Mouse (Mus musculus): ENCODE measurements around the gene Dnajb2. TPM values are rescaled to one million over a fixed set of nuclear protein-coding genes. Genes with fewer than 3 reads are reported as not detected.
A peak's percentile ranks its signal among the peaks of the same experiment; 100 is the strongest.

Gene Dnajb2
- total RNA-seq, 2 experiments from 2014 or later: 66.4 to 74.6 TPM

DNA sequence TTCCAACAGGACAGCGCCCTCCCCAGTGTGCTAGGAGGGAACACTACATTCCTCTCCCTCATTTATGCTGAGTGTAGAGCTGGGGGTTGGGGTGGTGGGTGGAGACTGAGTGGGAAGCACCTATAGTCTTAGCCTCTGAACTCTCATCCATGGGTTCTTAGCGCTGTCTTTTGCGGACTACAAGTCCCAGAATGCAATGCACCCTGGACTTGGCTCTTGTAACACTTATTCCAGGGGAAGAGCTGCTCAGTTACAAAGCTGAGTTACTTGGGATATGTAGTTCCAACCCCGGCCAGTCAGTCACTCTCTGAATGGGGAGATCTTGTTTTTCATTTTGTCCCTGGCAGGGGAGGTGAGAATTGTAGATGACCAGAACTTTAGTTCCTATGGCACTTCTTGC, 8.6 kb downstream of the Dnajb2 start:
- intact Hi-C loops (cut with DNase I): no loop called here
- peak in 1 of 2 experiments; percentile 66 for DNase-seq

DNA sequence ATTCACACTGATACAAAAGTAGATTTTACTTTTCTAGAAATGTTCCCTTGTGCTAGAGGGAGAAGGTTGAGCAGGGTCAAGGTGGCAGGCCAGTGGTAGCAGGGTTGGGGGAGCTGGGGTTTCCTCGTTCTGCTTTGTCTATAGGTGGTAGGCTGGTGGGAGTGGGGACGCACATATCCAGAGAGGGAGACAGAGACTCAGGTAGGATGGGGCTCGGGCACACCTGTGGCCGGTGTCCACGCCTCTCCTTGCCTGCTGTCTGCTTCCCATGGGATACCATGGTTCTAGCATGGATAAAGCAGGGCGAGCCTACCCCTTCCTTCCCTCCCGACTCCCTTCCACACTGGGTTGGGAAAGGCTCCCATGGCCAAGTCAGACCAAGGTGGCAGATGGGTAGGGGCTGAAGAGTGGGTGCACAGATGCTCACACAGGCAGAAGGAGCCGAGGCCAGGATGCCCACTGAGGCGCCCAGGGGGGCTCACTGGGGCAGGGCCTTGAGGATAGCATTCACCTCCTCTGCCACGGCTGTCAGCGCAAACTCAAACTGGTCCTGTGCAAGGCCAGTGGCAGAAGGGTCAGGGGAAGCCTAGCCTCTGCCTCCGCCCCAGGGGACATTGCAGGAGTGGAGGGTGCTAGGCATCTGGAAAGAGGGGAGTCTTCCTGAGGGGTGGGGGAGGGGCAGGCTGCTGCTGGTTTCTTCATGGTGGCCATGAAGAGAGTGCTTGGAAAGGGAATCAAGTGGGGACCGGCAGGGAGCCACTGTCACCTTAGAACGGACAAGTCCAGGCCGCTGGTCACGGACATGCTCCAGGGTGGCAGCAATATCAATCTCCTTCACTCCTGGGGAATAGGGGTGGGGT, 11.1 kb downstream of the Dnajb2 start:
- DNase-seq: no peak
- intact Hi-C loops (cut with DNase I): no loop called here

DNA sequence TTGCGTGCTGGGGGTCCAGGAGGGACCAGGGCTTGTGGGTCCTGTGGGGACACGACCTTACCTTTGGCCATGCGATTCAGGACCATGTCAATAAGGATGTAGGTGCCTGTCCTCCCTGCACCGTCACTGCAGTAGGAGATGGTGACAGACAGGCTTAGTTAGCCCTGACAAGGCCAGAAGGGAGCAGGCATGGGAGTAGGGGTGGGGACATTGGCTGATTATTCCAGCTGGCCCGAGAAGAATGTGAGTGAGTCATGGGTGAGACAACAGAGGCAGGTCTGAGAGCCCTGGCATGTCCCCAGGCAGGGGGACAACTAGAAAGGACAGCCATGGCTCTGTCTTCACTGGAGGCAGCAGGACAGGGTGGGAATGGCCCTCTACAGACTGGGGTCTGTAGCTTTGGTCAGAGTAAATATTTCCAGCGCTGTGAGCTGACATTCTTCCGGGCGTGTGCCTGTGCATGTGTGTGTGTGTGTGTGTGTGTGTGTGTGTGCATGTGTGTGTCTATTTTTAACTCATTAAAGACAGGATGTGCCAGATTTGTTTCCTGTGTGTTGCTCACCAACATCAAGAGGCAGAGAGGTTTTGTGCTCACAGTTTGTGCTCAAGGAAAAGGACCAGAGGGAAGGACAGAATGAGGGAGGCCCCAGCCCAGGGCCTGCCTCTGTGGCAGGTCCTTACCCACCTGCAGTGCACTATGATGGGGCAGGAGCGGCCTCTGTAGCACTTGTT, 12.0 kb downstream of the Dnajb2 start:
- intact Hi-C loops (cut with DNase I): no loop called here
- DNase-seq: peak; percentile 63 to 78

DNA sequence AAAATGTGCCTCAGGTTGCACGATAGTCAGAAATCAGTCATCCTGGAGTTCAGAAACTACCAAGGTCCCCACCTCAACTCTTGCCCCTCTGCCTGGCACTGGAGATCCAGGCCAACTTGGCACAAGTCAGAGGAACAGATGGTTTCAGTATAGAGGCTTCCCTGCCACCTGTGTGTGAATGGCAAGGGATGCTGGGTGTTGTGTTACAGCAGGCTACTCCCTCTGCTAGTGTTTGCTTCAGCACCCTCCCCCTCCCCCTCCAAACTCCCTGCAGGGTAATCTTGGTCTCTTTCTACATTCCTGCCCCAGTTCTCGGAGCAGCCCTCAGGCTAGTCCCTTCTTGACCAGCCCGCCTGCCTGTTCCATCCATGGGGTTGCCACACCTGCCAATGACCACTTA, 14.3 kb downstream of the Dnajb2 start:
- DNase-seq: no peak
- intact Hi-C loops (cut with DNase I): loop anchor here (5.0 to 10.0 kb wide), 3 partner anchors 62 to 306 kb away; partner anchors contain the start of gene Abcb6

DNA sequence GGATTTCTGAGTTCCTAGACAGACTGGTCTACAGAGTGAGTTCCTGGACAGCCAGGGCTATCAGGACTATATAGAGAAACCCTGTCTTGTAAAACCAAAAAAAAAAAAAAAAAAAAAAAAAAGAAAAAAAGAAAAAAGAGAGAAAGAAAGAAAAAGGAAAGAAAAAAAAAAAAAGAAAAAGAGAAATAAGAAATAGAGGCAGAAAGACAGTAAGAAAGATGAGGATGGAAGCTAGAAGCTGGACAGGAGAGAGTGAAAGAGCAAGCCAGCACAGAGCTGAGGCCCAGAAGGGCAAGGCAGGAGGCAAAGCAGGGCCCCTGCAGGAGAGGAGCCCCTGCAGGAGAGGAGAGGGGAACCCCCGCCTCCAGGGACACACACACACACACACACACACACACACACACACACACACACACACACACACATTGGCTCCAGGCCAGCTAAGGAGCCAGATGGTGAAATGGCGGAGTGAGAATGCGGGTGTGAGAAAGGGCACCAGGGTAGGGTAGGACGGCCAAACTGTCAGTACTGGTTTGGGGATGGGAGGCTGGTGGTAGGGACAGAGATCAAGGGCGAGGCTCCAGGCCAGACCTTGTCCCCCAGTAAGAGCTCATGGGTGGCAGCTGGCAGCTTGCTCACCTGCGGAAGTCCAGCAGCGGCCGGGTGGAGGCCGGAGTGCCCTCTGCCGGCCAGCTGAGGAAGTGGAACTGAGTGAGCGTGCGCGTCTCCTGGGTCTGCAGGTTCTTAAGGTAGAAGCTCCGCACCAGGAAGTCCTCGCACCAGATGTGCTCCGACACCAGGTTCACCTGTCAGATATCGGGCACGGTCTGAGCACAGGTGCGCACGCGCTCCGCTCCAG, 15.1 kb downstream of the Dnajb2 start:
- intact Hi-C loops (cut with DNase I): loop anchor here (5.0 to 10.0 kb wide), 3 partner anchors 61 to 307 kb away; partner anchors contain the start of gene Abcb6
- DNase-seq: peak; percentile 82 to 88

DNA sequence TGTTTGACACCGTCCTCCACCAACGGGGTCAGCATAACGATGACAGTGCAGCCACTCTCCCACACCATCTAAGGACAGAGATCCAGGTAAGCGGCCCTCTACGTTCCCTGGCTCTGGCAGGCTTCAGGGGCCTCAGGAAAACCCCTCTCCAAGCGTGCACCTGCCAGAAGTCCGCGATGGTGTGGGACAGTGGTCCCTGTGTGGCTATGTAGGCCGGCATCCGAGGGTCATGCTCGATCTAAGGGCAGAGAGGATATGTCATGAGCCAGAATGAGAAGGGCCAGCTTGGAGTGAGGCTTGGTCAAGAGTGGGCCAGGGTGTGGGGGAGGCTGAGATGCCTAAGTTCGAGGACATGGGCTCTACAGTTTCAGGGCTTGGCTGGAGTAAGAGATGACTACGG, 16.1 kb downstream of the Dnajb2 start:
- intact Hi-C loops (cut with DNase I): loop anchor here (2.0 to 10.0 kb wide), 4 partner anchors 18 to 308 kb away; partner anchors contain the start of gene Abcb6
- no peak for DNase-seq

DNA sequence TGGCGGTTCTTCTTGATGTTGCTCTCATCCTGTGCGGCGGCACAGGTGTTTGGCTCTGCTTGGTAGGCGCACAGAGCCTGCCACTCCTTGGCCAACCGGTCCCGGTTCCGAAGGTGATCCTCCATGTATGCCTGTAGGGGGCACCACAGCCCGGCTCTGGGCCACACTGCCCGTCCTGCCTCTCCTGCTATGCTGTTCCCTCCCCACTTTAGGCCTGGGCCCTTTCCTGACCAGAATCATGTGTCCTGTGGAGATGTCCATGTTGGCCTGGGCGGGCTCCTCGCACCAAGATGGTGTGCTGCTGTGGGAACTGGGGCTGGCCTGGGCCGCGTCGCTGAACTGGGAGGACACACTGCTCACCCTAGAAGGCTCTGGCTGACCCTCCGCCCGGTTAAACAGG, 16.8 kb downstream of the Dnajb2 start:
- intact Hi-C loops (cut with DNase I): loop anchor here (2.0 to 10.0 kb wide), 4 partner anchors 18 to 308 kb away; partner anchors contain the start of gene Abcb6
- DNase-seq: no peak

DNA sequence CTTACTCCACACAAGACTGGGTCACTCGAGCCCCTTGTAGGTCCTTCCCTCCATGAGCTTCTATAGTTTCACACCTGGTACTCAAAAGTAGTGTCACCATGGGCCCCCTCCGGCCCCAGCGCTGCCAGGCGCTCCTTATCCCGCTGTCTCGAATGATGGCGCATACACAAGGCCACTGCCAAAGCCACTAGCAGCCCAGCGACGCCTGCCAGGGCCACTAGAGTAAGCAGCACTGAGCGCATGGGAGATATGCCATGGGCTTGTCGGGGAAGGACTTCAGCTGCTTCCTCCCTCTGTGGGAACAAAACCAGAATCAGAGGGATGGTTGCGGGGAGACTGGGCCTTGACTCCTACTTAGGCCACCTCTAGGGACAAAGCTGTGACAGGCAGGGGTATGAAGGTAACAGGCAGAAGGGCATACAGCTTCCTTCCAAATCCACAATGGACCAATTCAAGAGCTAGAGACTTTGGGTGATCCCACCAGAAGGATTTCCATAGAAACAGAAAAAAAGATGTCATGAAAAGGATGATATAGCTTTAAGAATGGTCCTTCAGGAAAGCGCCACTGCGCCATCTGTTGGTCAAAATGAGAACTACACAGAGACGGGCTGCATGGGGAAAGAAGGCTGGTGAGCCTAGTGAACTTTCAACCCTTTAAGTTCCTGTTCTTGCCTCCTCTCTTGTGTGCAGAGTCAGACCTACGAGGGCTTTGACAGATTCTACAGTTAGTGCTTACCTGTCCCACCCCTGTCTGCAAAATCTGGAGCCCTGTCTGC, 17.8 kb downstream of the Dnajb2 start:
- intact Hi-C loops (cut with DNase I): loop anchor here (2.0 to 10.0 kb wide), 5 partner anchors 19 to 309 kb away; partner anchors contain the start of gene Abcb6
- DNase-seq: peak; percentile 79 to 92

DNA sequence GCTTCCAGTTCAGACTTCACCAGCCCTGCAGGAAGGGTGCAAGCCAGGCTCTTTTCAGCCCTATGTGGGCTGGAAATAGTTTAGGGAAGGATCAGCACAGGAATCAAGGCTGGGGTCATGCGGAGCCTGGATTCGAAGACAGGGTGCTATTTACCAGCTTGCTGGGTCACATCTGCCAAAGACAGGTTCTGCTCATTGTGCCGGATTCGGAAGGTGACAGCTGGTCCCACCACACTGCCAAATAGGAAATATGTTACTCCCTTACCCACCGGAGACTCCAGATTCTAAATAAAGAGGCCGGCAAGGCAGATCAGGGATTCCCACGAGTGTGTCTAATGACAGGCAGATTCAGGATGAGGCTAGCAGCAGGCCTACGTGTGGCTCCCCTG, 18.4 kb downstream of the Dnajb2 start:
- no peak for DNase-seq
- intact Hi-C loops (cut with DNase I): loop anchor here (2.0 to 10.0 kb wide), 4 partner anchors 36 to 310 kb away; partner anchors contain the start of gene Abcb6

DNA sequence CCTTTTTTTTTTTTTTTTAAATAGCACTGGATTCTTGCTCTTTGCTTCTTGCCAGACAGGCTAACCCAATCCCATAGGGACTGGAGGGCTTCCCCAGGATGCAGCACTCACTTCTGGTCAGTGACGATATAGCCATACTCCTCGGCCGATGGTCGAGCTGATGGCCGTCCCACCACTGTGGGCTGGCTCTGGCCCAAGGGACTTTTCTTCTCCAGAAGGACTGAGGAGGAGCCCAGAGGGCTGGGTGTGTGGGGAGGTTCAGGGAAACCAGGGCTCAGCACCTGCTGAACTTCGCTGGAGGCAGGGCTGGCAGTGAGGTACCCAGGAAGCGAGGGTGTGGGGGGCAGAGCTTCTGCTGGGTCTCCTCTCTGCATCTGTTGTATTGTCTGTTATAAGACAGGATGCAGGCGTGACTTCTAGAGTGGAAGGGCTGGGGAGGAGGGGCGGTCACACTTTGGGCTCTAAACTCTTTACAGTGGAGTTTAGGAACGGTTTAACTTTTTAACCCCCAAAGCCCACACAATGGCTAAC, 19.4 kb downstream of the Dnajb2 start:
- DNase-seq: peak in 1 of 2 experiments; percentile 36
- intact Hi-C loops (cut with DNase I): loop anchor here (2.0 to 10.0 kb wide), 2 partner anchors 35 to 311 kb away; no protein-coding TSS in a partner anchor

DNA sequence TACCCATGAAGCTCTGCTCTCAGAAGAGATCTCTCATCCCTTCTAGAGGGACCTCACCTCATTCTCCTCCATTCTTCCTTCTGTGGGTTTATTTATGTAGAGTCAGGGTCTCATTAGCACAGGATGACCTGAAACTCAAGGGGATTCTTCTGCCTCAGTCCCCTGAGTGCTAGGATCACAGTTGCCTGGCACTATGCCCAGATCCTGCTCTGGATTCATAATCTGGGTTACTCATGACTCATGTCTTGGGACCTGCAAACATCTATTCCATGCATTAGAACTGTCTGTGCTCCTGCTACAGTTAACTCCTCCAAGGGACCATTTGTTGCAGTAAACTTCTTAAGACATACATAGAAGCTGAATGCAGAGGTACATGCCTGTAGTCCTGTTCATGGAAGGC, 25.1 kb downstream of the Dnajb2 start:
- intact Hi-C loops (cut with DNase I): no loop called here

DNA sequence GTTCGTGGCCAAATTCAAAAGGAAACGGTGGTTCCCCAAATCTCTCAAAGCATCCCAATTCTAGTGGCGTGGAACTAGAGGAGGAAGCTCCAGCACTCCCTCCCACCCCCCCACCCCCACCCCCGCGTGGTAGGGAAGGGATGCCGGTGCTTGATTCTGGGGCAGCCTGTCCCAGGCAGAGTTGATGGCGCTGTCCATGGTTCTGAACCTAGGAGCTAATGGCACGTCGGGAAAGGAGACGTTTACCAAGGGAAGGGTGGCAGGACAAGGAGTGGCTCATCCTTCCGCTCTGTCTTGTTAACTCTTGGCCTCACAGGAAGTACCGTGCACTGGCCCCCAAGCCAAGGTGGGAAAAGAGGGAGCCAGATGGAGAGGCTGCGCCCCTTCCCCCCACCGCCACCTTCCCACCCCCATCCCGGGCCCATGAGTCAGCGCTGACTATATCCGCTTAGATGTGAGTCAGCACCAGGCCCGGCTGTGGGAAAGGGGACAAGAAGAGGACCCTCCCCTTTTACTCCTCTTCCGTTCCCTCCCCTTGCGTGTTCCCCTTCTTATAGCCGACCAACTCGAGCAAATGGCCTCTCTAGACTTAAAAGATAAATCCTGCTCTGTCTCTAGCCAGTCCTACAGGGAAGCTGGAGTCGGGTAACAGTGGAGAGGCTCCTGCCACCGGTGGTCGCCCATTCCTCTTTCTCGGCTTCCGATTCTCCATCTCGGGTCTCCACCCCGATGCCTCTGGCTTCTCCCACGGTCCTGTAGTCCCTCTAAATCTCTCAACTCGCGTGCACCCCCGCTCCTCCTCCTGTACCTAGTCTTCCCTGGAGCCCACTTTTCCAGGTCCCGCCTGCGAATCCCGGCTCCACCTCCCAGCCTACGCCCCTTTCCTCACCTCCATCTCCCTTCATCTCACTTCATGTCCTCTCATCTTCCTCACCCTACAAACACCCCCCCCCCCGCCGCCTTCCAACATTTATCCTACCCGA, 27.1 kb downstream of the Dnajb2 start:
- intact Hi-C loops (cut with DNase I): no loop called here

More for the DNA sequence above, 25.1 kb downstream of the Dnajb2 start:
- no peak for DNase-seq

DNA sequence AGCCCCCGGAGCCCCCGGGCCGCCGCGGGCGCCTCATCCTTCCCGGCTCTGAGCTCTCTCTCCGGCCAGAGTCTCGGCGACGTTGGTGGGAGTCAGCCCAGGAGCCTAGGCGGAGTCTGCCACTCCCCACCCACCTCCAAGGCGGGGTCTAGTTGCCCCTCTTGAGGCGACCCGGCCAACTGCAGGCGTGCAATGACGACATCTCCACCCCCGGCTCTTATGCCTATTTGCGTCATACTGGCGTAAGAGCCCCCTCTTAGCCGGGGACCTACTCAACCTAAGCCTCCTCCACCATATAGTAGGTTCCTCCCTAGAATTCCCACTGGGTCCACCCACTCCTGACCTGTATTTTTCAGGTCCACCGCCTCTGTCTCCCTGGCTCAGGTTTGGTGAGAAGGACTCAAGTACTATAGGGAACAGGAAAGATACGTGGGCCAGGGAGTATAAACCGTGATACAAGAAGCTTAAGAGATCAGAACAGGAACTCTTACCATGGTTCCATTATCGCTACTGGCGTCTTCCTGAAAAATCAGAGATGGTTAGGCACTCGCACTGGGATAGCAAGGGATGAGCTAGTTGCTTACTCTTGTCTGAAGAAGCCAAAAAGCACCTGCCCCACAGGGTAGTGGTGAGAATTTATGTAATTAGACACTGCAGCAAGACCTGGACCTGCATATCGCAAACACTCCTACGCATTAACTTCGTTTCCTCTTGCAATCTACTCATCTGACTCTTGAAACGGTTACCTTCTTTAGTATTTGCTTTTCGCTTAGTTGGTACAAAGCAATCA, 28.1 kb downstream of the Dnajb2 start, which contains the start of gene Ptprn:
Ptprn (minus strand) TSS at position 412 of the 790 bp plus-strand sequence.
- intact Hi-C loops (cut with DNase I): no loop called here
- DNase-seq: no peak

More for the DNA sequence above, 27.1 kb downstream of the Dnajb2 start:
- peak; percentile 70 to 85 for DNase-seq

DNA sequence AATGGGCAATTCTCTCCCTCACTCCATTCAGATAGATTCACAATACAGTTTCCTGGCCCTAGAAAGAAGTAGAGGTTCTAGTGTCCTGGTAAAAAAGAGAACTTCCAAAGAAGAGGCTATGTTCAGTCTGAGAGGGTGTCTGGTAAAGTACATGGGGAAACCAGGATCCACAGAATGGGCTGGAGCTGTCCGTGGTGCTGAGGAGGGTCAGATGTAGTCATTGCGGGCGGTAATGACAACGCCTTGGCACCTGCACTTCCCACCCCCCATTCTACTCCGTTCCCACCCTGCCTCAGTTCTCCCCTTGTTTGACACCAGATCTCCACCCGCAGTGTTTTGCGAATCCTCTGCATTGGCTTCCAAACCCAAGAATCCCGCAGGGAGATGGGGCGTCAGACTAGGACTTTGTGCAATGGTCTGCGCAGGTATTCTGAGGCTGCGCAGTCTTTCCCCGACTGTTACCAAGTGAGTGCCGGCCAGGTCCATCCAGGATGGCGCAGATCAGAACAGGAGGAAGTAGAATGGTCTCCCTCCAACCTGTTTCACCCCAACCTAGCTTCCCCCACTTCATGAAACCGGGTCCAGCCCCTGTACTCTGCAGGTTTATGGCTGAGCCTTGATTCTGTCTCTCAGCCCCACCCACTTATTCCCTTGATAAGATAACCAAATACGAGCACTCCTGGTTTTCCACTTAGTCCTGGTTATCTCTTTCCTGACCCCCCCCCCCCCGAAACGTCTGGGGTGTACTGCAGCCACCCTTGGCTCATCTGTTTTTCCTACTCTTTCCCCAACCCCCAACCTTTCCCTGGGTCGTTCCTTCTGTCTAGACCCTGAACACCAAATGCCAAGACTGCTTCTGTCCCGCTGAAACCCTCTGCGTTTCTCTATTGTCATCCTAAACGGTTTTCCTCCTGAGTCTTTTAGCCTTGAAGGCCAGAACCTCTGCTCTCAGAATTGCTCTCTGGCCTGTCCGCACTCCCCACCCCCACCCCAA, 41.3 kb downstream of the Dnajb2 start:
- peak; percentile 67 to 77 for DNase-seq
- intact Hi-C loops (cut with DNase I): no loop called here

DNA sequence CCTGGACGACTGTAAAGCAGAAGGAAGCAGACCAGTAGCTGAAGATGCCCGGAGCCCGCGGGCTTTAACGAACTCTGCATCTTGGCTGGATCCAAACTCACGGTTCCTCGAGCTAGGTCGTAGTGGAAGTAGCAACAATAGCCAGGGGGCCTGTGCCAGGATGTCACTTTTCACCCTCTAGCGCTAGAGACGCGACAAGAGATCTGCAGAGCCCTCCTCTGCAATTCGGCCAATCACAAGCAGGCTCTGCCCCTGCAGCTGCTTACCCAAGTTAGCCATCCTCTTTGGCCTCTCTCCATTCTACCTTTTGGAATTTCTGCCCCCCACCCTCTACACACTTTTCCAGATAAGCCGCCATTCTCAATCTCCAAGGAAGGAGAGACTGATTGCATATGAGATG, 42.0 kb downstream of the Dnajb2 start, which contains the start of gene Resp18:
Resp18 (minus strand) TSS at position 188 of the 400 bp plus-strand sequence.
- DNase-seq: no peak
- intact Hi-C loops (cut with DNase I): no loop called here

DNA sequence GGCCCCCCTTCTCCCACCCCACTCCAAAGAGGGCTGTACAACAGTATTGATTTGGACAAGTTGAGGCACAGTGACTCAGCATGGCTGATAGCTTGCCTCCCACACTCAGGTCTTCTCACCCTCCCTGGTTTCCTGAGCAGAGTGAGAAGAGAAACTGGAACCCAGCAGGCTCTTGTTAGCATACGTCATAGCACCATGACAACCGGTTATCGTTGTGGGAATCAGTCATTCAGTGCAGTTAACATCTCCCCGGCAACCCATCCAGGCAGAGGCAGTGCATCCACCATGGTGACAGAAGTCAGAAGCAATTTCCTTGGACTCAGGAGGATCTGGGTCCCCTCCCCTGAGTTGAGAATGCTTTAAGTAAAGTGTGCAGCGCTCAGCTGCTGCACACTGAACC, 46.8 kb downstream of the Dnajb2 start:
- intact Hi-C loops (cut with DNase I): no loop called here
- DNase-seq: no peak

Measured in heart, postnatal 14 days (tissue).